Mouse (Mus musculus): ENCODE data around the gene Eci2.

DNA sequence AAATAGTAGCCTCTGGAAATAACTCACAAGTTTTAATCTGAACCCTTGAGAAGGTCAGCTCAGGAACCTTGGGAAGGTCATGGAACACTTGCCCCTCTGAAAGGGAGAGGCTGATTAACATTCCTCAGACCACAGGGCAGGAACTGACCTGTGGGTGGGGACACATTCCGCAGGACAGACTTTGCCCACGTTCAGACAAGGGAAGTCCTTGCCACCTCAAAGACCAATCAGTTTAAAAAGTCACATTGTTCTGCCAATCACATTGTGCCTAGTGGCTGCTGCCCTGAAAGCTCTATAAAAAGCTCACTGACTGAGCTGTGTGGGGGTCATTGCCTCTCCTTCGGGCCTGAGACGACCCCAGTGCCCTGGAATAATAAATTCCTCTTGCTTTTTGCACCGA is 31.2 kb upstream of the Eci2 start:
- TF ChIP-seq CTCF (conservative IDR thresholded peaks at IDR 0.05; ENCODE audit: low read length) (no peak), NANOG (IDR thresholded peaks at IDR 0.05; ENCODE audit: borderline replicate concordance, low read length) (no peak)

All from E14TG2a.4 (cell line).